Mouse (Mus musculus) frontal cortex, postnatal 36 days (tissue): ENCODE data around the gene Lsg1.

Source experiments
- DNase-seq, 2 experiments: peaks; one replicate each; pipeline ENCODE4 v3.0.0; 2022; ENCODE audit warnings: low spot score in 2 of 2

Lsg1 gene

DNA sequence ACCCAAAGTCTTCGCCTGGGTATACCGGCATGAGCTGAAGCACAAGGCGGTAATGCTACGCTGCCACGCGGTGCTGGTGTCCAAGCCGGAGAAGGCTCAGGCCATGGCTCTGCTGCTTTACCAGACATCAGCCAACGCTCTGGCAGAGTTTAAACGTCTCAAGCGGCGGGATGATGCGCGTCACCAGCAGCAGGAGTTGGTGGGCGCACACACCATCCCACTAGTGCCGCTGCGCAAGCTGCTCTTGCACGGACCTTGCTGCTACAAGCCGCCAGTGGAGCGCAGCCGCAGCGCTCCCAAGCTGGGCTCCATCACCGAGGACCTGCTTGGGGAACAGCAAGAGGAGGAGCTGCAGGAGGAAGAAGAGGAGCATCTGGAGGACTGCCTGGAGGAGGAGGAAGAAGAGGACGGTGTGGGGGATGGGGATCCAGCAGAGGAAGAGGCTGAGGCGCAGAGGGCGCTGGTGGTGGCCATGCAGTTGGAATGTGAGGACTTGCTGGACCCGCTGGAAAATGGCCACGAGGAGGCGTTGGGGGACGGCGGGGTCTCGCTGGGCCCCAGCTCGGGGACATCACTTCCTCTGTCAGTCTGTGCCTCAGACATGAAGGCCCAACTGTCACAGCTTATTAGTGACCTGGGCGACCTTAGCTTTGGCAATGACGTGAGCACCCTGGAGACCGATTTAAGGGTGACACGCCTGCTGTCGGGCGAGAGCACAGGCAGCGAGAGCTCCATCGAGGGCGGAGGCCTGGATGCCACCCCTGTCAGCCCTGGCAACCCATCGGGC lies 13.8 kb upstream of the Lsg1 start:
- DNase-seq: peak; percentile 55 to 72

DNA sequence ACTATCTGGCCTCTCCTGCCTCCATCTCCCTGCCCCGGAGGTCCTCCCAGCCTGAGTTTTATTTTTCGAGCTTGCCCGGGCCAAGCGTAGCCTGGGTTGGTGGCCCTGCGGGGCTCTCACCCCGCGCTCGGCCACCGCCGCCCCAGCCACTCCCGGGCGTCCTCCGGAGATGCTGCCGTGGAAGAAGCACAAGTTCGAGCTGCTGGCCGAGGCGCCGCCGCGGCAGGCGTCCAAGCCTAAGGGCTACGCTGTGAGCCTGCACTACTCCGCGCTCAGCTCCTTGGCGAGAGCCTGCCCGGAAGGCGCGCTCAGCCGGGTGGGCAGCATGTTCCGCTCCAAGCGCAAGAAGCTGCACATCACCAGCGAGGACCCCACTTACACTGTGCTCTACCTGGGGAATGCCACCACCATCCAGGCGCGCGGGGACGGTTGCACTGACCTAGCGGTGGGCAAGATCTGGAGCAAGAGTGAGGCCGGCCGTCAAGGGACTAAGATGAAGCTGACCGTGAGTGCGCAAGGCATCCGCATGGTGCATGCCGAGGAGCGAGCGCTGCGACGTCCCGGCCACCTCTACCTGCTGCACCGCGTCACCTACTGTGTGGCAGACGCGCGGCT lies 13.1 kb upstream of the Lsg1 start:
- DNase-seq: peak; percentile 43 to 55

GRCm38 (mm10) chr16:30599491-30600268 lies 12.3 kb upstream of the Lsg1 start, which contains the start of gene Fam43a:
TSS of gene Fam43a (plus strand) at chr16:30599723.
- peak; percentile 85 to 86 for DNase-seq

- peak; percentile 93 to 96 for DNase-seq
Measured at GRCm38 (mm10) chr16:30596959-30597681, 9.7 kb upstream of the Lsg1 start.

- no peak for DNase-seq
Measured at GRCm38 (mm10) chr16:30595835-30596557, 8.6 kb upstream of the Lsg1 start.

DNA sequence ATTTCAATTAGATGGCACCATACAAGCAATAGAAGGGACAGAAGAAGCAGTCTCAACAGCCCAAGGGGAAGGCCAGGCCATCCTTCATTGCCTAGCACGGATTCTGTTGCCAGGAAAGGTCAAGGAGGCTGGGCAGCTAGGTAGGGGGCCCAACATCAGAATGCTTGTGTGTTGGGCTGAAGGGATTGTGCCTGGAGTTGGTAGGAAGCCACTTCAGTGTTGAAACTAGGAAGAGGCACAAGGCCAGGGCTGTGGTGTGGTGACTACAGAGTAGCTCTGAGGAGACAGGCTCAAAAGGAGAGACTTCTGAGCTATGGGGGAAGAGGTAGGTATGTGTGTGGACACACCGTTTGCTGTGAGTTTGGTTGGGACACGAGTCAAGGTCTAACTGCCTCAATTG lies 8.0 kb upstream of the Lsg1 start:
- no peak for DNase-seq

- DNase-seq: no peak
Measured at GRCm38 (mm10) chr16:30591990-30592389, 4.6 kb upstream of the Lsg1 start.

- no peak for DNase-seq
Measured at GRCm38 (mm10) chr16:30590264-30591209, 3.1 kb upstream of the Lsg1 start.

DNA sequence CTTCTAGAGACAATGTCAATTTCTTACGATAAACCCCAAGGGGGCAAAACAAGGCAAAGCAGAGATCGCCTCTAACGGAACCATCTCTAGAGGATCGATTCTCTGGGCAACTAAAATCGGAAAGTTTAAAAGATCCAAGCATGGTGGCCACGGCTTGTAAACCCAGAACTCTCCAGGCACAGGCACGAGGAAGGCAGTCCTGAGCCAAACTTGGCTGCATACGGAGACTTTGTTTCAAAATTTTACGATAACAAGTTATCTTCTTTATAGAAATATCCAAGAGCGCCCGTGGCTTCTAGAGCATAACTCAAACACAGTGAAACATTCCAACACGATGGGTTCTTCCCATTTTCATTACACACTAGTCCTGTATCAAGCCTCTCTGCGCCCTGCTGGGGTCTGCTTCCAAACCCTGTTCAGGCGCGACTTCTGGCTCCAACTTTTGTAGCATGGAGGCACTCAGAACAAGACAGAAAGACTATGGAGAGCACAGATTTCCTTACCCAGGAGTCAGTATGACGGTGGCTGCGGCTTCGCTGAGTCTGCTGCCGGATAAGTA lies 378 bp downstream of the Lsg1 start:
- DNase-seq: no peak

DNA sequence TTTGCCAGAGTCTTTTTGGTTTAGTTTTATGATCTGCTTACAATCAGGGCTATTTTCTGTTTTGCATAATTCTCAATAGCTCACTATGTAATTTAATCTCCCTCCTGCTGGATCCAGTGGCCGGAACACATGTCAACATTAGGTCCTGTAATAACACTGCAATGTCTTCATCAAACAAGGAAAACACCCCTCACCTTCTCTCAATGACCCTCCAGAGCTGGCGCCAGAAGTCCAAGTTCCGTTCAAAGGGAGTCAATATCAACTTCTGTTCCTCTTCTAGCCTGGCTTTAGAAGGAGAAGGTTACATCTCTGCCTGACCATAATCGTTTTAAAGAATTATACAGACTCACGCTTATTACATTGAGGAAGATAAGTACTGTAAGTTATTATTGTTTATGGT lies 6.6 kb downstream of the Lsg1 start:
- no peak for DNase-seq

DNA sequence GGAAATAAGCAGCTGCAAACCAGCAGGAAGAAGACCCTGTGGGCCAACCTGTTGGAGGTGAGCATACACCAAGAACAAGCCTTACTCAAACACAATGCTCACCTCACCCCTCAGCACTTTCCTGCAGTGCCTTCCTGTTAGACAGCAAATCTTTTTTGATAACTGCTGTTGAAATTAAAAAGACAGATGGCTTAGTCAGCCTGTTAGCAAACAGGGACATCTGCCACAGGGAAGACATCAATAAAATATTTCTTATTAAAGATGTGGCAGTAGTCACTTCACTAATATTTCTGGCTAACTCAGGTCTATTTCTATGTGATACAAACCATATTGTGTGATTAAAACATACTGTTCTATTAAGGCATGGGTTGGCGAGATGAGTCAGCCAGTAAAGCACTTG lies 11.0 kb downstream of the Lsg1 start:
- no peak for DNase-seq

DNA sequence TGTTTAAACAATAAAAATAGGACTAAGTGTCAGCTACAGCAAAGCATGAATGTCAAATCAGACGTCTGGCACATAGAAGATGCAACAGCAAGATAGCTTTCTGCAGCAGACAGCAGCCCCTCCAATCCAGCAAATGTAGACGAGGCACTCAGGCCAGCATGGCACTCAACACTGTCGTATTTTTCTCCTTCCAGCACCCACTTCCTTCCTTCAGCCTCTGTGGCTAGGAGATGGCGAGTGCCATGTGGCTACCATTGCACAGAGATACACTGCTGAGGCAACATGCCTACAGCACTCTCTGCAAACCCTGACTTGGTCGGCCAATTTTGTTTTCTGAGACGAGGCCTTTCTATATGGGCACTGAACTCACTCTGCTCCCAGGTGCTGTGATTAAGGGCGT lies 11.6 kb downstream of the Lsg1 start:
- DNase-seq: no peak

- DNase-seq: no peak
Measured at GRCm38 (mm10) chr16:30572239-30572638, 15.2 kb downstream of the Lsg1 start.

GRCm38 (mm10) chr16:30571378-30571777 lies 16.0 kb downstream of the Lsg1 start:
- no peak for DNase-seq

- DNase-seq: no peak
Measured at GRCm38 (mm10) chr16:30570173-30570572, 17.2 kb downstream of the Lsg1 start.

DNA sequence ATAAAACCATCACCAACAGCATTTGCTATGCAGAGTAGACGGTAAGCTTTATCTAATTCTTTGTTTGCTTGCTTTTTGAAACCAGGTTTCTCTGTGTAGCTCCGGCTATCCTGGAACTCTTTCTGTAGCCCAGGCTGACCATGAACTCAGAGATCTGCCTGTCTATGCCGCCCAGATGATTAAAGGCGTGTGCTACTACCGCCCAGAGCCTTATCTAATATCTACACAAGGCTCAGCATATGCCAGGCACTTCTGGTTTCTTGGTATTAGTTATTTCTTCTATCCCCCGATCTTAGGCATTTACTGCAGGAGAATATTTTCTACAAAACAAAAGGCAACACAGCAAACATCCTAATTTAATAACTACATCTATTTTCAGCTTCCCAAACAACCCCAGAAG lies 21.8 kb downstream of the Lsg1 start:
- DNase-seq: no peak

DNA sequence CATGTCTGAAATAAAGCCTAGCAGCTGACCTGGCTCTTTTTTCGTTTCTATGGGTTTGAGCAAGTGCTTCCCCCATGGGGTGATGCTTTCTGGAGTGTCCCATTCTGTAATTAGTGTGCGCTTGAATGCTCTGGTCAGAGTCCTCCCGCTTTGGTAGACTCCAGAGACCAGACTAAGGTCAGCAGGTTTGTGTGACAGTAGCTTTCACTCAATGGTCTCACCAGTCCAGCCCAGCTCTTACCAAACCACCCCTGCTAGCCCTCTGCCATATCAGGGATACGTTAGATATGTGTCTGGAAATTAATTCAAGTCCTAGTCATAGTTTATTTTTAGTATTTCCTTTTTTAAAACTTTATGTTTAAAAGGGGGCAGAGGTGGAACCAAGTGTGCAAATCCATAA lies 26.8 kb downstream of the Lsg1 start:
- DNase-seq: no peak

- no peak for DNase-seq
Measured at GRCm38 (mm10) chr16:30559312-30559992, 27.9 kb downstream of the Lsg1 start.

GRCm38 (mm10) chr16:30554109-30554508 lies 33.3 kb downstream of the Lsg1 start:
- DNase-seq: no peak
